Mouse (Mus musculus): Measurements from ENCODE around the gene Fnbp1l.

The Fnbp1l gene

DNA sequence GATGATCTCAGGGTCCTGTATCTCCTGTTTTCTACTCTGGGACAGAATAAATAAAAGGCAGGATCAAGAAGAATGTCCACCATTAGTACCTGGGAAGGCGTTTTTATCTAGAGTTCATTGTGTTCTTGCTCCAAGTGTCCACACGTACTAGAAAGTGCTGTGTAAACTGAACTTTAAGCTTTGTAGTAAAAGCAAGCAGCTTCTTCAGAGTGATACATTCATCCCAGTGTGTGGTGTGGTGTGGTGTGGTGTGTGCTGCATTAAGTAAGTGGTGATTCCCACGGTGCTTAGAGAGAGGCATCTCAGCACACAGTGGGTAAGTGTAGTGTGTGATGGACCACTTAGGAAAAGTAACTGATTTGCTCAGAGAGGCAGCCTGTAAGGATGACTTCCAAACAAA, 91.0 kb downstream of the Fnbp1l start:
- DNase-seq (ENCODE audit: low read depth, low spot score), result no peak

DNA sequence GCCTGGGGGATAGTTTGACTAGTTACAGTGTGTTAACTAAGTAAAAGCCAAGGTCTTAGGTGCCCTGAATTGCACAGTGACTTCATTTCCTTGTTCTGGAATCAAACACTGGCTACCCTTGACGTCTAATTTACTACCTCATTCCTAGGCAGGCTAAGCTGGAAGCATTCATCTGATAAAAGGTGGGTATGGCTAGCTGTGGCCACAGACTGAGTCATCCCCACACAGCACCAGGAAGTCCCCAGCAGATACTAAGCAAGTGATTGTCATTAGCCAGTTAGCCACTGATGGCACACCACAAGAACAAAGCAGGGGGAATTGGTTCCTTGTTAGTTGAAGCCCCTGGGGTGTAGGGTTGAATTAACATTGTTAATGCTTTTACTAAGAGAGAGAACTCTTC, 98.2 kb downstream of the Fnbp1l start:
- DNase-seq (ENCODE audit: low read depth, low spot score), result no peak

DNA sequence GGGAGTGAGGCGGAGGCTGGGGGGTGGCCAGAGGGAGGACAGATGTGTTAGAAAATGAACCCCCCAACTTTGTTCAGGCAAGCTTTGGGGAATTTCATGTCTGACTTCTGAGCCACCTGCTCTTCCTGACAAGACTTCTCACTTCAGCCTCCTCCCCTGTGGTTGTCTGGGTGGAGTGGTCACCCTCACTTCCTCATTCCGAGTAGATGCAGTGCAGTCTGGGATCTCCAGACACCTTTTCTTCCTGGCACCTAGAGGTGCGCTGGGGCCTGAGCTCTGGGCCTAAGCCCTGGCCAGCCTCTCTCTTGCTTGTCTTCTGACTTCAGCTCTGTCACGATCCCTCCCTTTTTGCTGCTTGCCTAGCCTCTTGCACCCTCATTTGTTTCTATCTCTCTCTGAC, 98.6 kb downstream of the Fnbp1l start:
- DNase-seq (ENCODE audit: low read depth, low spot score), result no peak

DNA sequence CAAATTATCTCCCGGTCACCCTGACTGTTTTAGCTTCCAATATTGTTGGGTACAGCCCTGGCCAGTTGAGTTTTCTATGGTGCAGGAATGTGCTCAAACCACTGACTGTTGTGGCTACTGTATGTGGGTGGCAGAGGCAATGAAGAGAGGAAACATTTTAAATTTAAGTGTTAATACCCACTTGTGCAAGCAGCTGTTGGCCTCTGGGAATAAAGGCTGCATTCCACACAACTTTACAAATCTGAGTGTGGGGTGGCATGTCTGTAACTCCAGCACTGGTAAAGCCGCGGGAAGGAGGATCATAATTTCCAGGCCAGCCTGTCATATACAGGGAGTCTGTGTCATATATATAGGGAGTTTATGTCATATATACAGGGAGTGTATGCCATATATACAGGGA, 99.2 kb downstream of the Fnbp1l start:
- DNase-seq (ENCODE audit: low read depth, low spot score), result no peak

DNA sequence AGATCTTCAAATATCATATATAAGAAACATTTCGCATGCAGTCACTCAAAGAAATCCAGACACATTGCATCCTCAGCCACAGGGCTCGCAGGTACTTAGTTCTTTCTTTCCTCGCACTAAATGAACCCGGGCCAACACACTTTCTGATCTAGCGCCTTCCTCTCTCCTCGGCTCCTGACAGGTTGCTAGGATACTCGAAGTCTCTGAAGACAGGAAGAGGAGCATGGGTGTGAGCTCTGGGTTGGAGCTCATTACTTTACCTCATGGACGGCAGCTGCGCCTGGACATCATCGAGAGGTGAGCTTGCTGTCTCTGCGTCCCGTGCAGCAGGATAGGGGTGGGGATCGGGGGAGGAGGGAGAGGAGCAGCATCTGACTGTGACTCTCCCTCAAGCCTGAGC, 100.4 kb downstream of the Fnbp1l start:
- DNase-seq (ENCODE audit: low read depth, low spot score), result no peak

DNA sequence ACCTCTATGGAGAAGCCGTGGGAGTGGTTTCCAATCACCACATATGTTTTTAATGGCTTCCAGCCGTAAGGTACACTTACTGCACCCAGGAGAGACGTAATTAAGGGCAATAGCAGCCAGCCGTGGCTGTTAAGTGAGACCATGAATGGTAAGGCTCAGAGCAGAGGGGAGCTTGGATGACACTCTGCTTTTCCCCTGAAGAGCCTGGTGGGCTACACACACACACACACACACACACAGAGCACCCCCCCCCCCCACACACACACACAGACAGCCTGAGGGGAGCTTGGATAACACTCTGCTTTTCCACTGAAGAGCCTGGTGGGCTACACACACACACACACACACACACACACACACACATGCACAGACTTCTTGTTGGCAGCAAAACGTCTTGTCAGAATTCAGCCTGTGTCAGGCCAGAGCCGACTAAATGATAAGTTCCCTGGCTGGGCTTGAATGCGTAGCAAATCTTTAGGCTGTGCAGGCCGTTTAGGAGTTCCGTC, 101.2 kb downstream of the Fnbp1l start:
- DNase-seq (ENCODE audit: low read depth, low spot score), result peak; percentile 88

DNA sequence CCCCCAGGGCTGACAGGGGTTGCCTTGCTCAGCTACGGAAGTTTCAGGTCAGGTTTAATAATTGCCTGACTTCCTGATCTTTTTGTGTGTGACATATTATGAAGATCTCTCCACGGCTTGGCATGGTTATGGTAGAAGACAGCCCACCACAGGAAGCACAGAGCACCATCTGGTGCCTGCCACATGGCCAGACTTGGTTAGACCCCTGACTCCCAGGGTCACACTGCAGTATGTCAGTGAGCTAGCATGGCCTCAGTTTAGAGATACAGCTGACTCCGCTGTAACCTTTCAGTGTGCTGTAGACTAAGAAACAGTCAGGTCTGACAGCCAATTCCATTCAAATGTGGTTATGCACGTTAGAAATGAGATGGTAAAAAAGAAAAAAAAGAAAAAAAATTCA, 101.8 kb downstream of the Fnbp1l start:
- DNase-seq (ENCODE audit: low read depth, low spot score), result no peak

DNA sequence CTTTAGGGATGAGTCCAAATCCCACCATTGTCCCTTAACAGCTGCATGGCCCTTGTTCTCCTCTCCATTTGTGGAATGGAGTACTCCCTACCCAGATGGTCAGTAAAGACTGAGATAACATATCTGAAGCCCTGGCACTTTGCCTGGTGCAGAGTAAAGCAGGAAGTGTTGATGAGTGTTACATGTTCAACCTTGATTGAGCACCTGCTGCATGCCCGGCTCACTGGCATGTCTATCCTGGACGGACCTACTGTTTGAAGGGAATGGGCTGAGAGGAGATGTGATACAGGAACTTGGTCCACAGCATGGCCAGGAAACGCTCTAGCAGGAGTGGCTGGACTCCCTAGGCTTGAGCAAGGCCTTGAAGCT, 103.2 kb downstream of the Fnbp1l start:
- no peak for DNase-seq (ENCODE audit: low read depth, low spot score)

DNA sequence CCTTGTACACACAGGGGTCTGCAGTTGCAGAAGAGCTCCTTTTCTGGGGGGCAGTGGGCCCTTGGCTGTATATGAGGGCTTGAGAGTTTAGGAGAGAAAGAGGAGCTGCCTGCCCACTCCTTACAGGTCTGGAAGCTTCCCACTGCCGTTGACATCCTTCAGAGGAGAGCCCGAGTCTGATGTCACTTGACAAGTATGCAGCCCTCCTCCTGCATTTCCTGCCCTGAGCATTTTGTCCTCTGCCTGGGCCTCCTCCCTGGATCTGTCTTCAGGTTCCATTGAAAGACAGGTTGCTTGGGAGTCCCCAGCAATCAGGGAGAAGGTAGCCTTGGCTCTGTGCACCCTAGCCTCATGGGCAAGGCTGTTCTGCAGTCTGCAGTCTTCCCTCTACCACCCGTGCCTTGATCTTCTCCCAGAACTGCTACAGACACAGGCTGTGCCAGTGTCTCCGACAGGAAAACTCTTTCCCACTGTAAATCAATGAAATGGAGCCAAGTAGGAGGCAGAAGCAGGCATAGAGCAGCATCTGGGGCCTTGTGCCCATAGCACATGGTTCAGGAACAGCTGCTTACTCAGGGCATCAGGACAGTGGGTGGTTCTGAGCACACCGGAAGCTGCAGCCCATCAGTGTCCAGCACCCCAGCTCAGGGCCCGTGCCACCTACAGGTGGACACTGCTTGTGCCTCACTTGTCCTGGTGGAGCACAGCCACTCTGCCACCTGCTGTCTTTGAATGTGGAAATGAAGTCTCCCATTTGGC, 103.8 kb downstream of the Fnbp1l start:
- no peak for DNase-seq (ENCODE audit: low read depth, low spot score)

DNA sequence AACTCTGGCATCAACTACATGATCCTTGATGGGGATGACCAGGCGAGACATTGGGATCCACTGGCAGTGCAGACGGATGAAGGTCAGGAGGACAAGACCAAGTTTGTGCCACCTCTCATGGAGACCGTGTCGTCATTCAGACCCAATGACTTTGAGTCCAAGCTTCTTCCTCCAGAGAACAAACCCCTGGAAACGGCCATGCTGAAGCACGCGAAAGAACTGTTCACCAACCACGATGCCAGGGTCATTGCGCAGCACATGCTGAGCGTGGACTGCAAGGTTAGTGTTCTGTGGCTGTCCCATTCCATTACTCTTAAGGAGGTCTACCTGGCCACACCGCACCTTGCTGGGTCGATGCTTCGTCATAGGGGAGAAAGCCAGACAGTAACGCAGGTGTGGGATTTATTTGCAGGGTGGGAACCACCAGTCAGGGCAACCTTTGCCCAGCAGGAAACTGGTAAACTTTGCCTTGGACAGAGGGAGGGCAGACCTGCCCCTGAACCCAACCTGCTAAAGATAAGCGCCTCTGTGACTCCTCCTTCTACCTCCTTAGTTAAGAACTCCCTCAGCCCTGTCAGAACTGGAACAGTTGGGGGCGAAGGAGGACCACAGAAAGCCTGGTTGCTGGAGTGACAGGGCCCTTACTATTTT, 106.7 kb downstream of the Fnbp1l start:
- DNase-seq (ENCODE audit: low read depth, low spot score), result no peak

DNA sequence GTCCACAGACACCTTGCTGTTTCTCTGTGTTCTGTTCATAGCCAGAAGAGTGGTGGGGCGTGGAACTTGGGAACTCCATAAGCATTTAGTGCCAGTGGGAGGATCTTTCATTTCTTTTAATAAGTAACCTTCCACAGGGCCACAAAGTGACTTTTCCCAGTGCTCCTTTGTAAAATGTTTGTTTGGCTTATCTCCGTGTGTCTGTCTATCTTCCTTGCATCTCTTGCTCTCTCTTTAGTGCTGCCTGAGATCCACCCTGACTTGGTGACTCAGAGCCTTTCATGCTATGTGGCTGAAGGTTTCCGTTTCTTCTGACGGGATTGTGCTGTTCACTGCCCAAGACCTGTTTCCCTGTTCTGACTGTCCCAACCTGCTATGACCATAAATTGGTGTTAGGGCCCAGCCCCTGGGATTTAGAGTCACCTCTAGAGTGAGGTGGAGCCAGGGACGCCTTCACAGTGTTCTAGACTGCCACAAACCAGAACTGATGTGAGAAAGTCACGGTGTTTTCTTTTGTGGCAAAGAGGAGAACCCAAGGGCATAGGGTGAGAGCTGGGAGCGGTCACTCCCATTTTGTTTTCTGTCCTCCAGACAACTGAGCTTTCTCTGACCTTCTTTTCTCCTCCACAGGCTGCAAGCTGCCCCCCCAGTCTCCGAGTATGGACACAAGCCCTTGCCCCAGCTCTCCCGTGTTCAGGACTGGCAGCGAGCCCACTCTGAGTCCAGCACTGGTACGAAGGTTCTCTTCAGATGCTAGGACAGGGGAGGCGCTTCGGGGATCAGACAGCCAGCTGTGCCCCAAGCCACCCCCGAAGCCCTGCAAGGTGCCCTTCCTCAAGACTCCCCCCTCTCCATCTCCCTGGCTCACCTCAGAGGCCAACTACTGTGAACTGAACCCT, 107.5 kb downstream of the Fnbp1l start:
- no peak for DNase-seq (ENCODE audit: low read depth, low spot score)

DNA sequence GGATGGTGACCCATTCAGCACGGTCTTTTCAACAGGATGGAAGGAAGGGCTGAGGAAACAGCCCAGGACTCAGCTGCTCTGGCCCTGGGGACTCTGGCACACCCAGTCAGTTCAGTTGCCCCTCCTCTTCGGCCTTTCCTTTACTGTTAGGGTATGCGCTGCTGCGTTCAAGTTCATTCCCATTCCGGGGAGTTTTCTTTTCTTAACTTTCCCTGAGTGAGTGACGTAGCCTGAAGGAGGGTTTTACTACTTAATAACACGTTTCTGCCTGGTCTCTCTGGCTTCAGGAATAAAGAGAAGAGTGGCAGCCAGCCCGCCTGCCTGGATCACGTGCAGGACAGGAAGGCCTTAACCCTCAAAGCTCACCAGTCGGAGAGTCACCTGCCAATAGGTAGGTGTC, 108.6 kb downstream of the Fnbp1l start:
- DNase-seq (ENCODE audit: low read depth, low spot score), result no peak

DNA sequence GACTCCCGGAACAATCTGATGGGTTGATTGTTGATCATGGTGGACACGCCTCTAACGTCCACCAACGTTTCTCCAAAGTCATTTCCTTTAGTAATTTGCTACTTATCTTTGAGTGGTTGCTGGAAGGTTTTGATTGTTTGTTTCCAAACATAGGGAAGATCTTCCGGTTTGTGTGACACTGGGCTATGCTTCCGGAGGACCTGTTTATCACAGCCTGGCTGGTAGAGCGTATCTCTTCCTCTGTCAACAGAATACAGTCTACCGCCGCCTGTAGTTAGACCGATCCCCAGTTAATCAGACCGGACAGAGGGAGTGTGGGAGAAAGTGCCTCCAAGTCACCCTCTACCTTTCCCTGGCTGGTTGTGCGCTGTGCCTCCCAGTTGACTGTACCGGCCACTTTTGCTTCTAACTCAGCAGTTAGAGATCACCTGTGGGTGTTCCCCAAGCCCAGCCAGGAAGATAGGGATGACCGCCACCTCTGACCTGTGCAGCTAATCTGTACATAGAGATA, 109.2 kb downstream of the Fnbp1l start:
- no peak for DNase-seq (ENCODE audit: low read depth, low spot score)

DNA sequence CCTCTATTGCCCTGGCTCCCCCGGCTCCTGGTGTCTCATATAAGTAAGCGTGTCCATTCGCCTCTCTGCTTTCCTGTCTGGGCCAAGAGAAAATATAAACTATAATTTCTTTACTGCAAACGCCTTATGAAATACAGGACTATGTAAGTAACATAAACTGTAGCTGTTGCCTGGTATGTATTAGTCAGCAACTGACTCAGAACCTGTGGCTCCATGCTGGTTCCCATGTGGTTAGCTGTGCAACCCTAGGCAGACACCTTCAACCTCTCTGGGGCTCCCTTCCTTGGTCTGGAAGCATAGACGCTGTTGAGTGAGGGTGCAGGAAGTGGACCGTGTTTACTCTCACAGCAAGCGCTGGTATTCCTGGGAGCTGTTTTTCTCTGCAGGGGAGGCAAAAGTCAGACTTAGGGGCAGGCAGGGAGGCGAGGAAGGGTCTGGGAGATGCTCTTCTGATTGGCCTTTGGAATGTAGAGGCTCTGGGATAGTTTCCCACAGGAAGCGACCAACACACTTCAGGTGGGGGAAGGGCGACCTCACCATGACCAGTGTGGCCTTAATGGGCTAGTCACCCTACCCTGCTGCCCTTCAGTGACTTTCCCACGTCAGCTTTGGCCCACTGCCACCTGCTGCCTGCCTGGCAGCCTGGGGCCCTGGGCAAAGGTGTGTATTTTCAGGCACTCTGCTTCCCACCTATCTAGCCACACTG, 109.8 kb downstream of the Fnbp1l start:
- DNase-seq (ENCODE audit: low read depth, low spot score), result no peak

DNA sequence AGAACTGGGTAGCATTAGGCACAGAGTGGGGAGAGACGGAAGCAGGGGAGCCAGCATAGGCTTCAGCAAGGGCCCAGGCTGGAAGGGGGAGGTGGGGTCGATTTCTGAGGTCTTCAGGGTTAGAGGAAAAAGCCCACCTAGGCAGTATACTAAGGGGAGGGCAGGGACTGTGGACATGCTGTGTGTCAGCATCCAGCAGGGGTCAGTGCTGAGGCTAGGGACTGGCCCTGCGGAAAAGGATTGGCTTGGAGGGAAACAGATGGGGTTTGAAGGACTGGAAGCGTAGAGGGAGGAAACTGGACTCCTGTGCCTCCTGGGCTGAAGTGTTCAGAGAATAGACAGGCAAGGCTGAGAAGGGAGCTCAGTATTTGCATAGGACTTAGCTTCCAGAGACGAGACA, 110.4 kb downstream of the Fnbp1l start:
- DNase-seq (ENCODE audit: low read depth, low spot score), result peak; percentile 72

DNA sequence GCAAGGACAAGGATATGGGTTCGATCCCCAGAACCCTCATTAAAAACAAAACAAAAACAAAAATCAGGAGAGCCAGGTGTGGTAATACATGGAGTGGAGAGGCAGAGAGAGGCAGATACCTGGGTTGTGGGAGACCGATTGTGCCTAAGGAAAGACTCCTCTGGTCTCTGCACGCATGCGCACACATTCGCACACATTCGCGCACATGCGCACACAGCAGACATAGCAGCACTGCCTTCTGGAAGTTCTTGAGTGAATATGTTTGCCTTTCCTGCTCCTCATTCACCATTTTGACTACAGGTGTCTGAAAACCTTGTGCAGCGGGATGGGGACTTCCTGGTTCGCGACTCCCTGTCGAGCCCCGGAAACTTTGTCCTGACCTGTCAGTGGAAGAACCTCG, 111.7 kb downstream of the Fnbp1l start:
- no peak for DNase-seq (ENCODE audit: low read depth, low spot score)

DNA sequence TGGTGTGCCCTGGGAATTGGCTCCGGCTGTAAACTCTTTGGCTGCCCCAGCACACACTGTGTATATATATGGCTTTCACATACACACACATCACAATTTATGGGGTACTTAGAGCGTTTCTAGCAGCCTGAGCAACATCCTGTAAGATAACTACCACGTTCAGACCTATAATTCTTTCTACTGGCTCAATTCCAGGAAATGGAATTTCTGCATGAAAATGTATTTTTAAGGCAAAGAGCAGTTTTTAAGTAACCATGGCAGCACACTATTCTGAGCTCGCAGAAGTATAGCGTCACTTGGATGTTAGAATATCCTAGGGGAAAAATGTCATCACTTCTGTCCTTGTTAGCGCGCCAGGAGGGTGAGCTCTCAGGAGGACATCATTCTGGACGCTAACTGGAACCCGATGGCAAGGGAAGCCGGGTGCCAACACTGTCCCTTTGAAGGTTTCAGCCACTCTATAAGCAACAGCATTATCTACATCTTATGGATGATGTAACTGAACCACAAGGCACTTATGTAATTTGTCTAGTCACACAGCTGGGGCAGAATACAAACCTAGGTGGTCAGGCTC, 113.1 kb downstream of the Fnbp1l start:
- no peak for DNase-seq (ENCODE audit: low read depth, low spot score)

DNA sequence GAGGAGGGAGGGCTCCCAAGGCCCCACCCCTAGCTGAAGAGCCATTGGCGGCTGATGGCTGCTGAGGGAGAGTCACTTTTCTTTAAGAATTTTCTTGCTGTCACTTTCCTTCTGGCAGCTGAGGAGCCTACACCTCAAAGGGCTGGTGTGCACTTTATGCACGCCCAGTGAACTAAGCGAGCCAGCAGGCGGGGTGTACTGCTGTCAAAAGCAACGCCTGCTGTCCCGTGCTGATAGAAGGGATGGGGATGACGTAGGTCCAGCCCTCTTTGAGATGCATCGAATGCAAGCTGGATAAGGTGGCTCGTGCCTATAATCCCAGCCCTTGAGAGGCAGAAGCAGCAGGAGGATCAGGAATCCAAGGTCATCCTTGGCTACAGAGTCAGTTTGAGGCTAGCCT, 118.6 kb downstream of the Fnbp1l start:
- no peak for DNase-seq (ENCODE audit: low read depth, low spot score)

DNA sequence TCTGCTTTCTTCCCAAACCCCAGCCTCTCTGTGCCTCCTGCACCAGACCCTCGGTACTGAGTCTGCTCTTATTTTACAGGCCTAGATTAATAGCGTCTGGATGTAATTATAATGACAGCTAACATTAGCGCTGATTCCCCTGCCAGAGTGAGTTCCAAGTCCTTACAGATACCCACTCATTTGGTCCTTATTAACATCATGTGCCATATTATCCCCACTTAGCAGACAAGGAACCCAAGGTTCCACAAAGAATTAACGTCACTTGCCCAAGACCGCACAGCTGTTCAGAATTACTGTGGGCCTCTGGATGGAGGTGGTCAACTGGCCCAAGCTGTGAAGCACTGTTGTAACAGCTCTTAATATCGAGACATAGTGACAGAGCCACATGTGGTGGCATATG, 119.9 kb downstream of the Fnbp1l start:
- DNase-seq (ENCODE audit: low read depth, low spot score), result peak; percentile 52

DNA sequence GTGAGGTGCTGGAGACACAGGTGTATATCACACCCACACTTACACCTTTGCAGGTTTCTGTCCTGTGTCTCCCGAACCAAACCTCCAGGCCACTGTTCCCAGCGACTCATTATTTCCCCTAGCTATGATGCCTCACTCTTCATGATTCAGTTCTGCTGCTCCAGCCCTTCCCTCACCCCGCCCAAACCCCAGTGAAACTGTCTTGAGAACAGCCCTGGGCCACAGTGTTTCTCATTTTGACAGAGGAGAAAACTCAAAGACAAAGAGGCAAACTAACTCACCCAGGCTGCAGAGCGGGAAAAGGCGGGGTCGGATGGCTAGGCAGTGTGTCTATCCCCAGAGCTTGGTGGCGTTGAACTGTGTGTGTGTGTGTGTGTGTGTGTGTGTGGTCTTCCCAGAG, 121.0 kb downstream of the Fnbp1l start:
- DNase-seq (ENCODE audit: low read depth, low spot score), result no peak

DNA sequence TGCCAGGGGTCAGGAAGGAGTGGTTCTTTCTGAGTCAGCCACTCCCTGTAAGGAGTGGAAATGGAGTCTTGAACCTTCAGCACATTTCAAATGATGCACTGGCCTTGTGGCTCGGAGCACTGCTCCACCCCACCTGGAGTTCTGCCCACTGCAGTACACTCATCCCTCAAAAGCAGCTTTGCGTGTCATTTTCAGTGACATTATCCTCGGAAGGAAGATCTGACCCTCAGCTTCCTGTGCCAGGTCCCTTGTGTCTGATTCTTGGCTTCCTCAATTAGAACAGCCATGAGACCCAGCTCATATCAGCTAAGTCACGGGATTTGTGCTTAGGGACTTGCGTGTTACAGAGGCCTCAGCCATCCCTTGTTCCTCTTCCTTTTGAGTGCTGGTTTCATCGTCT, 121.6 kb downstream of the Fnbp1l start:
- no peak for DNase-seq (ENCODE audit: low read depth, low spot score)
